Mouse (Mus musculus) forebrain, postnatal 0 days (tissue): ENCODE measurements around the gene Sfrp2. TPM values are rescaled to one million over a fixed set of nuclear protein-coding genes. Genes with fewer than 3 reads are reported as not detected.

Experiments used
- ATAC-seq: fragments of 200-750 bp; cut with Nextera tagmentation; 2 replicates; pipeline ENCODE4 v1.8.0; 2017; ENCODE audit warnings: mild to moderate bottlenecking, moderate library complexity
- DNase-seq: peaks from one replicate; pipeline ENCODE4 v3.0.0-alpha.2; 2015
- H3K27ac ChIP-seq: fragments of 300-500 bp; sonication (generic); 2 replicates; pipeline ENCODE4 v1.5.1; 2014; ENCODE audit warnings: low read depth, mild to moderate bottlenecking, antibody characterized with exemption, low read length, moderate library complexity, mixed read lengths
- H3K27me3 ChIP-seq: fragments of 300-500 bp; sonication (generic); 2 replicates; pipeline ENCODE4 v1.6.1; 2014; ENCODE audit warnings: mild to moderate bottlenecking, low read length, mixed read lengths; ENCODE audit not compliant: insufficient read depth
- H3K36me3 ChIP-seq: fragments of 300-500 bp; sonication (generic); 2 replicates; pipeline ENCODE4 v1.6.1; 2014; ENCODE audit warnings: mild to moderate bottlenecking, moderate library complexity; ENCODE audit not compliant: insufficient read depth
- H3K4me1 ChIP-seq: fragments of 300-500 bp; sonication (generic); 2 replicates; pipeline ENCODE4 v1.6.1; 2014; ENCODE audit warnings: antibody characterized with exemption; ENCODE audit not compliant: insufficient read depth
- H3K4me2 ChIP-seq: fragments of 300-500 bp; sonication (generic); 2 replicates; pipeline ENCODE4 v1.6.1; 2014; ENCODE audit warnings: low read depth, mild to moderate bottlenecking, moderate library complexity
- H3K4me3 ChIP-seq: fragments of 300-500 bp; sonication (generic); 2 replicates; pipeline ENCODE4 v1.5.1; 2014; ENCODE audit warnings: low read depth, low read length, mixed read lengths
- H3K9ac ChIP-seq: fragments of 300-500 bp; sonication (generic); 2 replicates; pipeline ENCODE4 v1.6.1; 2014; ENCODE audit warnings: mild to moderate bottlenecking
- H3K9me3 ChIP-seq: fragments of 300-500 bp; sonication (generic); 2 replicates; pipeline ENCODE4 v1.6.1; 2016; ENCODE audit warnings: low read length
- CTCF ChIP-seq: sonication (generic); IDR thresholded peaks from 2 replicates; pipeline ENCODE4 v1.5.1; 2016; ENCODE audit warnings: antibody characterized with exemption, control low read depth, low read depth
- WGBS: fragments of 180-500 bp; shearing (Covaris S2); extraction: QIAGEN DNeasy Blood & Tissue Kit; methylation state at CpG from one replicate; pipeline ENCODE4 v1.1.7; 2014; 5-methylcytosine and 5-hydroxymethylcytosine counted together
- polyA plus RNA-seq: library from polyadenylated mRNA; unstranded; fragments of >200 nt; fragmentation: Nextera tagmentation; extraction: Ambion mirVana; gene quantifications from 2 replicates; pipeline ENCODE4 v1.2.1, GENCODE M21; 2015
- total RNA-seq: library from RNA; depleted of rRNA; stranded (reverse); fragments of >200 nt; gene quantifications from 2 replicates; pipeline ENCODE4 v1.2.3, GENCODE M21; 2014

The Sfrp2 gene
- total and polyA plus RNA-seq, 2 experiments from 2014 or later = 24.2 to 26.3 TPM

DNA sequence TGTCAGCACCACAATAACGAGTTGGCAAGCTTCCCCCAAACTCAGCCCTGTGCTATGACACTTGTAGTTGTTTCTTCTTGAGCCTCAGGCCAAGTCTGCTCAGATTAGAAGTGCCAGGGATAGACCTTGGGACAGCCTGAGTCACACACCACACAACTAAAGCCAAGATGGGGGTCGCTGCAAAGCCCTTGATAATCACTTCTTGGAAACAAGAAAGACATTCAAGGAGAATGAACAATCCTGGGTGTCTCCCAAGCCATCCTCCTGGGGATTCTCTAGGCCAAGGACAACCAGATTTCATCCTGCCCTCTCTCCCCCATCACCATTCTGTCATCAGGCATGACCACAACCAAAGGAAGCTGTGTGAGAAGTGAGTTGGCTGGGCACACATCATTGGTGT is 25.9 kb upstream of the Sfrp2 start:
- no peak for DNase-seq
- Histone ChIP-seq H3K9me3 (no peaks in the 10 kb centered on the region), H3K4me2 (no peak overlapping the region), H3K4me1 (no peaks in the 10 kb centered on the region), H3K9ac (no peak overlapping the region), H3K4me3 (no peak overlapping the region), H3K27ac (no peak overlapping the region), H3K36me3 (no peaks in the 10 kb centered on the region), H3K27me3 (no peaks in the 10 kb centered on the region)
- no peak for ATAC-seq
- 69% methylated on average over 2 of the region's 2 CpGs for WGBS
- no peak for TF ChIP-seq CTCF

DNA sequence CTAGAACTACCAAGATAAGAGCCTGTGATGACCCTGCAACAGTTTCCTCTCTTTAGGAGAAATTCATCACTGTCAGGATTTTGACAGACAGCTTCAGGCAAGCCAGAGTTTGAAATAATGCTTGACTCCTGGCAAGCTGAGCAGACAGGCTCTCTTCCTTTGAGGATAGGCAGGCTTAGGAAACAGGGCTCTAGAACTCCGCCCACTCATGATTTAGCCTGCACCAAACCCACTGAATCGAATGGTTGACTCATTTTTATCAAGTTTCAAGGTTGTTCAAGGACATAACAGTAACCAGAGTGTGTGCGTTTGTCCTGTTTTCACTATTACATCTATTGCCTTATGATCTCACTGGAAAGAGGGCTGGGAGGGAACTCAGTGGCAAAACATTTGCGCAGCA is 18.8 kb upstream of the Sfrp2 start:
- no peaks in the 10 kb centered on the region for H3K4me1 ChIP-seq
- no peak for DNase-seq
- H3K9me3 ChIP-seq = no peaks in the 10 kb centered on the region
- TF ChIP-seq CTCF = no peak
- H3K27me3 ChIP-seq = no peaks in the 10 kb centered on the region
- no peak overlapping the region for H3K4me3 ChIP-seq
- no peaks in the 10 kb centered on the region for H3K36me3 ChIP-seq
- 88% methylated on average over 4 of the region's 4 CpGs for WGBS
- ATAC-seq = no peak
- H3K27ac ChIP-seq = no peak overlapping the region
- no peak overlapping the region for H3K4me2 ChIP-seq
- no peak overlapping the region for H3K9ac ChIP-seq

DNA sequence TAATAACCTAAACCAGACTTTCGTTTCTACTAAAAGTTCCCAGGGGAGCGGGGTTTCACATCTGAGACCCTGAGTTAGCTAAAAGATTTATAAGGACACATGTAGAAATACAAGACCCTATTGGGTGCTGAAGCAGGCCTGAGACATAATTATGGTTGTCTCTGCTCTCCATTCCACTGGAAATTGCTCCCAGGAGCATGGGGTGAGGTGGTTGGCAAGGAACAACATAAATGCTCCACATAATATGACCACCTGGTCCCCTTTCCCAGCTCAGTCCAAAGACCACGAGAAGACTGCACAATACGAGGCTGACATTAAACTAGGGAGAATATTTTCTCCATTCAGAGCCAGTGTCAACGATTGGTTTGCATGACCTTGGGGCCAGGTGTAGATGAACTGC is 18.2 kb upstream of the Sfrp2 start:
- TF ChIP-seq CTCF = no peak
- Histone ChIP-seq H3K4me2 (no peak overlapping the region), H3K27me3 (no peaks in the 10 kb centered on the region), H3K4me3 (no peak overlapping the region), H3K9ac (no peak overlapping the region), H3K9me3 (no peaks in the 10 kb centered on the region), H3K4me1 (no peaks in the 10 kb centered on the region), H3K27ac (no peak overlapping the region), H3K36me3 (no peaks in the 10 kb centered on the region)
- WGBS = 87% methylated on average over 5 of the region's 5 CpGs
- no peak for ATAC-seq
- DNase-seq = no peak

DNA sequence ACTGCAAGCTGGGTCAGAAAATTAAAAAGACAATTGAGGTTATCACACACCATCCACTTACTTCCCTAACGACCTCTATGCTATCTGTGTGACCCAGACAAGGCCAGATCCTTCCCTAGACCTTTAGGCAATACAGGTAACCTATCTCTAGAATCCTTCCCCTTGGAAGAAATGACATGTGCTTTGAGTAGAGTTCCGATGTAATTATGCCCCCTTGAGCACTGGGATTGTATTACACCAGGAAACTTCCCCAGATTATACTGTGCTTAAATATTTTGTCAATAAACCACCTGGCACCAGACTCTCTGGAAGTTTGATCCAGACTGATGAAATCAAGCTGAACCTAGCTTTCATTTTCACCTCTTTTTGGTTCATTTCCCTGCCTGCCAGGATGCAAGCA is 14.5 kb upstream of the Sfrp2 start:
- no peaks in the 10 kb centered on the region for H3K27me3 ChIP-seq
- no peaks in the 10 kb centered on the region for H3K36me3 ChIP-seq
- H3K9me3 ChIP-seq = no peaks in the 10 kb centered on the region
- no peak overlapping the region for H3K4me3 ChIP-seq
- no peaks in the 10 kb centered on the region for H3K4me1 ChIP-seq
- no peak overlapping the region for H3K4me2 ChIP-seq
- H3K9ac ChIP-seq = no peak overlapping the region
- WGBS = 40% methylated on average over 2 of the region's 2 CpGs
- no peak overlapping the region for H3K27ac ChIP-seq
- DNase-seq = no peak
- no peak; the same call in 1 of the 2 replicates for TF ChIP-seq CTCF
- ATAC-seq = no peak

DNA sequence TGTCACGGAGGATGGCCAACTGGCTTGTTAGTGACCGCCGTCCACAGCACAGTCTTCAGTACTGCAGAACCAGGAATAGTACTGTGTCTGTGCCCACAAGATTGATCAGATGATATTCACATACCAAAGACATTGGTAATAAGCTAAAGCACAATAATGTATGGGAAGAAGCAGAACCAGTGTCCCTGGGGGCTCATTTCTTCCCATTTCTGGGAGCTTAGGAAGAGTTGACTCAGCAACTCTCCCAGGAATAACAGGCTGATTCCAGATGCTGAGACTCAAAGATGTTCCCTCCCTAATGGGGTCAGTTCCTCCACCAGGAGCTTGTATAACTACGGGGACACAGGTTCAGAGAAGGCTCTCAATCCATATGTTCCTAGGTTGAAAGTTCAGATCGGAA is 13.9 kb upstream of the Sfrp2 start:
- TF ChIP-seq CTCF = no peak
- H3K9ac ChIP-seq = no peak overlapping the region
- H3K36me3 ChIP-seq = no peaks in the 10 kb centered on the region
- H3K27ac ChIP-seq = no peak overlapping the region
- no peak overlapping the region for H3K4me2 ChIP-seq
- no peaks in the 10 kb centered on the region for H3K9me3 ChIP-seq
- H3K27me3 ChIP-seq = no peaks in the 10 kb centered on the region
- no peak overlapping the region for H3K4me3 ChIP-seq
- DNase-seq (no peak), ATAC-seq (no peak)
- H3K4me1 ChIP-seq = no peaks in the 10 kb centered on the region
- WGBS = 96% methylated on average over 5 of the region's 5 CpGs

DNA sequence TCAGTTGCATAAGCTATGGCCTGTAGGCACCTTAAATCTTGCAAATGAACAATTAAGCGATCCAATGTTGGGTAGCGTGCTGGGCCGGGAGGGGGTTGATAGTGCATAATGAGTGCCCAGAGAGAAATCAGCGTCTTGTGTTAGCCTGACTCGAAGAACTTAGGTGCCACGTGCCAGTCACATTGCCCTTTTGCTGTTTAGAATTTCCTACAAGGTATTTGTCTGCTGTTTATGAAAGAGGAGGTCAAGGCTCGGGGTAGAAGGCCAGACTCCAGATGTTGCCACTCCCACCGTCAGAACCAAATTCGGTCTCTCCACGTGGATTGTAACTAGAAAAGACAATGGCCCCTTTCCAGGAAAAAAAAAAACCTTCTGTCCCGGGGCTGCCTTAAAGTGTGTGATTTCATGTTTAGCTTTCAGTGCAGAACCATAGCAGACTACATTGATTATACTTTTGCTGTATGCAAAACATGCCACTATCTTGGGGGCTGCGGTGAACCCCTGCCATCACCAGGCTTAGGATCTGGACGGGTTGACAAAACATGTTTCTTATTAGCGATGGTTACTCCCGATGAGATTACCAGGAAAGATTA is 11.0 kb upstream of the Sfrp2 start:
- no peak for TF ChIP-seq CTCF

DNA sequence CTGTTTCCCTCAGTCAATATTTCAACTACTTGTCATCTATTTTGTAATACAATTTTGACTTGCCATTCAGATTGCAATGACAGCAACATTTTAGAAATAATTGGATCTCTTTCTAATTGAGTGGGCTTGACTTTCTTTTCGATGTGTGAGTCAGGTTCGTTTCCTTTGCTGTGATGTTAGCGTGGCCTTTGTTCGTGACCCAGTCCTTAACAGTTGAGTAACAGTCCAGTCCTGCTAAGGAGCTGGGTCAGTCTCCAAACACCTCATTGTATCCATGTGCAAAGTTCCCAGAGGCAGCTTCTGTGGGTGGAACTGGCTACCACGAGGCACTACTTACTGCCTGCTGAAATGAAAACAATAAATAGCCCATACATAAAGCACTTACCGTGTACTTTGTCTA is 10.5 kb upstream of the Sfrp2 start:
- Histone ChIP-seq H3K4me2 (no peak overlapping the region), H3K36me3 (no peaks in the 10 kb centered on the region), H3K9ac (no peak overlapping the region), H3K4me3 (no peak overlapping the region), H3K4me1 (no peaks in the 10 kb centered on the region), H3K27ac (no peak overlapping the region), H3K9me3 (no peaks in the 10 kb centered on the region), H3K27me3 (no peaks in the 10 kb centered on the region)
- 64% methylated on average over 6 of the region's 6 CpGs for WGBS
- ATAC-seq = no peak
- DNase-seq = no peak
- no peak for TF ChIP-seq CTCF

More for the DNA sequence above, 11.0 kb upstream of the Sfrp2 start:
- ATAC-seq = no peak
- 75% methylated on average over 15 of the region's 15 CpGs for WGBS
- H3K9ac ChIP-seq = no peak overlapping the region
- H3K4me2 ChIP-seq = no peak overlapping the region
- DNase-seq = no peak
- H3K27me3 ChIP-seq = no peaks in the 10 kb centered on the region
- no peaks in the 10 kb centered on the region for H3K36me3 ChIP-seq
- no peaks in the 10 kb centered on the region for H3K4me1 ChIP-seq
- no peak overlapping the region for H3K4me3 ChIP-seq
- H3K27ac ChIP-seq = no peak overlapping the region
- H3K9me3 ChIP-seq = no peaks in the 10 kb centered on the region
